Mouse (Mus musculus) heart, embryonic 10.5 days (tissue): ENCODE results near the gene Mmp14. TPM values are rescaled to one million over a fixed set of nuclear protein-coding genes. Genes with fewer than 3 reads are reported as not detected.
A peak's percentile ranks its signal among the peaks of the same experiment; 100 is the strongest.

Source experiments
- DNase-seq: peaks from one replicate; pipeline ENCODE4 v3.0.0-alpha.2; 2017; ENCODE audit warnings: low spot score
- H3K27ac ChIP-seq: fragments of 300-500 bp; sonication (generic); 2 replicates; pipeline ENCODE4 v1.5.1; 2016; ENCODE audit warnings: mild to moderate bottlenecking
- H3K27me3 ChIP-seq: fragments of 300-500 bp; sonication (generic); 2 replicates; pipeline ENCODE4 v1.6.1; 2016; ENCODE audit warnings: mild to moderate bottlenecking; ENCODE audit not compliant: poor library complexity, insufficient read depth, severe bottlenecking
- H3K36me3 ChIP-seq: fragments of 300-500 bp; sonication (generic); 2 replicates; pipeline ENCODE4 v1.6.1; 2016; ENCODE audit warnings: mild to moderate bottlenecking, moderate library complexity
- H3K4me1 ChIP-seq: fragments of 300-500 bp; sonication (generic); 2 replicates; pipeline ENCODE4 v1.6.1; 2016; ENCODE audit warnings: mild to moderate bottlenecking
- H3K4me3 ChIP-seq: fragments of 300-500 bp; sonication (generic); 2 replicates; pipeline ENCODE4 v1.5.1; 2016; ENCODE audit warnings: mild to moderate bottlenecking, moderate library complexity
- H3K9me3 ChIP-seq: fragments of 300-500 bp; sonication (generic); 2 replicates; pipeline ENCODE4 v1.6.1; 2016; ENCODE audit warnings: mild to moderate bottlenecking, moderate library complexity
- WGBS: fragments of 180-500 bp; shearing (Covaris S2); methylation state at CpG from one replicate; pipeline ENCODE4 v1.1.7; 2016; 5-methylcytosine and 5-hydroxymethylcytosine counted together
- polyA plus RNA-seq: library from polyadenylated mRNA; unstranded; fragments of >200 nt; fragmentation: Nextera tagmentation; extraction: Ambion mirVana; gene quantifications from 2 replicates; pipeline ENCODE4 v1.2.1, GENCODE M21; 2016

Gene Mmp14
- polyA plus RNA-seq: 80.3 and 108 TPM in 2 replicates

DNA sequence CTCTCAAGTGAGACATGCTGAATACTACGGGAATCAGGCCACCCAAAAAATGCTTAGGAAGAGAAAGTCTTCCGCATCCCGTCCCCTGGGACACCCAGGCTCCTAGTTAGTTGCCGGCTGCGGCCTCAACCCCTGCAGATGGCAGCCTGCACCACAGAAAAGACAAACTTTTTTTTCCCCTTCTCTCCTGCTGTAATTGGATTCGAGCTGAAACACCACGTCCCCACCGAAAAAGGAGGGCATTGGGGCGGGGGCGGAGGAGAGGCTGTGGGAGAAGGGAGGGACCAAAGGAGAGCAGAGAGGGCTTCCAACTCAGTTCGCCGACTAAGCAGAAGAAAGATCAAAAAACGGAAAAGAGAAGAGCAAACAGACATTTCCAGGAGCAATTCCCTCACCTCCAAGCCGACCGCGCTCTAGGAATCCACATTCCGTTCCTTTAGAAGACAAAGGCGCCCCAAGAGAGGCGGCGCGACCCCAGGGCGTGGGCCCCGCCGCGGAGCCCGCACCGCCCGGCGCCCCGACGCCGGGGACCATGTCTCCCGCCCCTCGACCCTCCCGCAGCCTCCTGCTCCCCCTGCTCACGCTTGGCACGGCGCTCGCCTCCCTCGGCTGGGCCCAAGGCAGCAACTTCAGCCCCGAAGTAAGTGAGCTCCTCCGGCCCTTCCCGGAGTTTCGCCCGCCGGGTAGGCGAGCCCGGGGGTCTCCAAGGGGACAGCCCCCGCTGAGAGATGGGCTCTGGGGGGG lies at the start of gene Mmp14:
Gene Mmp14 (plus strand): TSS at position 279 of the 744 bp plus-strand sequence.
- WGBS: under 1% methylated on average over 49 of the region's 49 CpGs
- peak within 1 kb of the TSS; percentile 90 for H3K4me3 ChIP-seq
- H3K36me3 ChIP-seq: peaks cover 30% of the 10 kb centered on the region
- H3K4me1 ChIP-seq: peaks cover 62% of the 10 kb centered on the region
- peak; percentile 87 for DNase-seq
- H3K27me3 ChIP-seq: no peaks in the 10 kb centered on the region
- H3K9me3 ChIP-seq: no peaks in the 10 kb centered on the region
- H3K27ac ChIP-seq: peak within 1 kb of the TSS; percentile 100

DNA sequence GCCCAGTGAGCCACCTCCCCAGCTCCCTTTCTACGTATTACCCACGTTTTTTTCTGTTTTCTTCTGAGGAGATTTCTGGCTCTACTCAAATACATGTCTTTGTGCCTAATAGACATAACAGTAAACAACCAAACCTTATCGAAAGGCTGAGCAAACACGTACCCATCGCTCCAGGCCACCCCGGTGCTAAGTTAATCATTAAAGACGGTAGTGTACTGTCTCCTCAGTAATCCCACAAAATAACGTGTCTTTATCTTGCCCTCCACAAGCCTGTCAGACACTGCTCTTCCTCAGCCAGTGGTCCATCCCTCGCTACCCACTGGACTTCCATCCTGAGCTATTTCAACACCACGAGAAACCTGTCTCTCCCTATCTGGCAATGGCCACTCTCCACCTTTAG lies 49.6 kb upstream of the Mmp14 start:
- Histone ChIP-seq H3K27ac (no peak overlapping the region), H3K27me3 (no peaks in the 10 kb centered on the region), H3K4me3 (no peak overlapping the region), H3K36me3 (no peaks in the 10 kb centered on the region), H3K9me3 (no peaks in the 10 kb centered on the region), H3K4me1 (no peaks in the 10 kb centered on the region)
- no peak for DNase-seq
- WGBS: 79% methylated on average over 10 of the region's 10 CpGs

DNA sequence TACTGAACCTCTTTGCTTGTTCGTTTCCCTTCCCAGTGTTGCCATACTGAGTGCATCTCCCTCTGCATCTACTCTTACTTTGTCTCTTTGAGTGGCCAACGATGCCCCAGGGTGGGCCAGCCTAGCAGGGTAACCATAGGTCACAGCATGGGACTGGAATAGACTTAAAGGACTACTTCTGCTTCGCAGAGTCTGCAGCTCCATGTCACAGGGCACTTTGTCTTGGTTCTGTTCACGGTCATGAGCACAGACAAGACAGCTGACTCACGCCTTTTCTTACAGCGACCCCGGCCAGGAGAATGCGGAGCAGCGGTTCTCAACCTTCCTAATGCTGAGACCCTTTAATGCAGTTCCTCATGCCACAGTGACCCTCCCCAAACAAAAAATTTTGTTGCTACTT lies 48.8 kb upstream of the Mmp14 start:
- no peak for DNase-seq
- no peaks in the 10 kb centered on the region for H3K27me3 ChIP-seq
- no peak overlapping the region for H3K4me3 ChIP-seq
- no peaks in the 10 kb centered on the region for H3K4me1 ChIP-seq
- no peaks in the 10 kb centered on the region for H3K9me3 ChIP-seq
- H3K27ac ChIP-seq: no peak overlapping the region
- WGBS: 83% methylated on average over 9 of the region's 9 CpGs
- H3K36me3 ChIP-seq: no peaks in the 10 kb centered on the region

DNA sequence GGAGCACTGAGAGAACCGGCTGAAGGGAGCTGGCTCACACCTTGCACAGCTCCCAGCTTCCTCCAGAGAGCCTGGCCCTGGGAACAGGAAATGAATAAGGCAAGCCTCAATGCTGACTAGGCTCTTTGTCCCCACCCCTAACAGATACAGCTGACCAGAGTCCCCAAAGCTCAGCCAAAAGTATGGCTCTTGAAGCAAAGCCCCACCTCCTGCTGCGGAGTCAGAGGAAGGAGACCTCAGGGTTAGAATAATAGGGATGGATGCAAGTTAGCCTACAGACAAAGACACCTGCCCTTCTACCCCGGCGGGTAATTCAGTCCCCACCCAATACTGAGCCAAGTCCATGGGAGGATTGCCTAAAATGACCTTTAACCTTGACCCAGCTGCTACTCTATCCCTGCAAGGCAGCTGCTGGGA lies 48.0 kb upstream of the Mmp14 start:
- DNase-seq: no peak
- H3K27ac ChIP-seq: no peak overlapping the region
- no peaks in the 10 kb centered on the region for H3K27me3 ChIP-seq
- H3K4me1 ChIP-seq: no peaks in the 10 kb centered on the region
- no peak overlapping the region for H3K4me3 ChIP-seq
- no peaks in the 10 kb centered on the region for H3K9me3 ChIP-seq
- WGBS: 60% methylated on average over 4 of the region's 4 CpGs
- no peaks in the 10 kb centered on the region for H3K36me3 ChIP-seq

DNA sequence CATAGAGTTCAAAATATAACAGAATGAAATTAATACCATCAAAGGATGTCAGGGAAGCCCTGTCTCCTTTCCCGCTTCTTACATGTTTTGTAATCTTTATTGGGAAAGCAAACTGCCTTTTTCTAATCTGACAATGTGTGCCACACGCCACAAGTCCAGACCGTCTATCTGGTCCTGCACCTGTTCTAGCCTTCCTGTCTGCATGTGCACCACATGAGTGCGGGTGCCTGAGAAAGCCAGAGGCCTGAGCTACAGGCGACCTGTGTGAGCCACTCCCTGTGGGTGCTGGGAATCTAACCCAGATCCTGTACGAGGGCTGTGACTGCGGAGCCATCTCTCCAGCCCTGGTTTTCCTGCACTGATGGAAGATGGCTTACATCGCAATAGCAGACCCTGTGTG lies 47.0 kb upstream of the Mmp14 start:
- no peaks in the 10 kb centered on the region for H3K9me3 ChIP-seq
- H3K4me3 ChIP-seq: no peak overlapping the region
- no peak for DNase-seq
- H3K27ac ChIP-seq: no peak overlapping the region
- H3K4me1 ChIP-seq: no peaks in the 10 kb centered on the region
- H3K27me3 ChIP-seq: no peaks in the 10 kb centered on the region
- WGBS: 81% methylated on average over 8 of the region's 8 CpGs
- no peaks in the 10 kb centered on the region for H3K36me3 ChIP-seq

- no peaks in the 10 kb centered on the region for H3K4me1 ChIP-seq
- 82% methylated on average over 7 of the region's 7 CpGs for WGBS
- no peaks in the 10 kb centered on the region for H3K9me3 ChIP-seq
- H3K27ac ChIP-seq: no peak overlapping the region
- DNase-seq: no peak
- H3K4me3 ChIP-seq: no peak overlapping the region
- H3K27me3 ChIP-seq: no peaks in the 10 kb centered on the region
- H3K36me3 ChIP-seq: no peaks in the 10 kb centered on the region
These were observed 45.3 kb upstream of the Mmp14 start for GRCm38 (mm10) chr14:54385968-54386618.

- Histone ChIP-seq H3K27ac (no peak overlapping the region), H3K27me3 (no peaks in the 10 kb centered on the region), H3K36me3 (no peaks in the 10 kb centered on the region), H3K9me3 (no peaks in the 10 kb centered on the region), H3K4me1 (no peaks in the 10 kb centered on the region), H3K4me3 (no peak overlapping the region)
- 86% methylated on average over 6 of the region's 6 CpGs for WGBS
- no peak for DNase-seq
These were observed 43.9 kb upstream of the Mmp14 start for GRCm38 (mm10) chr14:54387546-54387945.

DNA sequence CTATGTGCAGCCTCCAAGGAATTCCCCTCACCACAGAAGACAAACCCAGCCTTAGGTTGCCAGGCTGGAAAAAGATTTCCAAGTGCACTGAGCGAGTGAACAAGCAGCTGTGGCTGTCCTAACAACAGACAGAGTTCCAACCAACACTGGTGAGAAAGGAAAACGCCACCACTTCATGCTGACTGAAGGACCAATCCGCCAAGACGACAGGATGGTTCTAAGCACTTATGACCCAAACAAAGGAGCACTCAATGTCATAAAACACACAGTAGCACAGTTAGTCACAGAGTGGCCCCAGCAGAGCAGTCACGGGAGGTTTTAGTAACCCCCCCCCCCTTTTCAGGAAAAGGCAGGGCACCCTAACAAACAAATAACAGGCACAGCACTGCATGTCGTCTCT lies 40.6 kb upstream of the Mmp14 start:
- Histone ChIP-seq H3K27ac (no peak overlapping the region), H3K36me3 (no peaks in the 10 kb centered on the region), H3K4me1 (no peaks in the 10 kb centered on the region), H3K9me3 (no peaks in the 10 kb centered on the region), H3K27me3 (no peaks in the 10 kb centered on the region), H3K4me3 (no peak overlapping the region)
- 73% methylated on average over 6 of the region's 6 CpGs for WGBS
- DNase-seq: no peak

GRCm38 (mm10) chr14:54393794-54394193 lies 37.6 kb upstream of the Mmp14 start:
- H3K36me3 ChIP-seq: no peaks in the 10 kb centered on the region
- no peak overlapping the region for H3K27ac ChIP-seq
- H3K4me3 ChIP-seq: no peak overlapping the region
- 72% methylated on average over 3 of the region's 3 CpGs for WGBS
- no peak for DNase-seq
- no peaks in the 10 kb centered on the region for H3K27me3 ChIP-seq
- no peaks in the 10 kb centered on the region for H3K9me3 ChIP-seq
- H3K4me1 ChIP-seq: no peaks in the 10 kb centered on the region

DNA sequence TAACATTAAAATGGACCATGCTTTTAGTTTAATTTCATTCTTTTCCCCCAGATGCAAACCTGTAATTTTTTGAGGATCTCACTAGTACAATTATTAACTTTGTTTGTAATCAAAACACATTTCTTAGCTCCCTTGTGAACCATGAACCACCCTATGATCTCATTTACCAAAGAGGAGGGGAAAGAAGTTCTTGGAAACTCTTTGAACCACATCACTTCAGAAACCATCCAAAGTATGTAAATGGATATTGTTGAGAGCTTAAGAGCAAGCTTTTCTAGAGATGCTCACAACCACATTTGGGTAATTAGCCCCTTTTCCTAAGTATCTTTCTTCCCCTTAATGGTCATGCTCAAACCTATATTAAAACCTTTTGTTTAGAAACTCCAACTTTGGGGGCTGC lies 37.1 kb upstream of the Mmp14 start:
- no peak for DNase-seq
- H3K27me3 ChIP-seq: no peaks in the 10 kb centered on the region
- H3K9me3 ChIP-seq: no peaks in the 10 kb centered on the region
- no peaks in the 10 kb centered on the region for H3K4me1 ChIP-seq
- no peak overlapping the region for H3K4me3 ChIP-seq
- no peak overlapping the region for H3K27ac ChIP-seq
- no peaks in the 10 kb centered on the region for H3K36me3 ChIP-seq

DNA sequence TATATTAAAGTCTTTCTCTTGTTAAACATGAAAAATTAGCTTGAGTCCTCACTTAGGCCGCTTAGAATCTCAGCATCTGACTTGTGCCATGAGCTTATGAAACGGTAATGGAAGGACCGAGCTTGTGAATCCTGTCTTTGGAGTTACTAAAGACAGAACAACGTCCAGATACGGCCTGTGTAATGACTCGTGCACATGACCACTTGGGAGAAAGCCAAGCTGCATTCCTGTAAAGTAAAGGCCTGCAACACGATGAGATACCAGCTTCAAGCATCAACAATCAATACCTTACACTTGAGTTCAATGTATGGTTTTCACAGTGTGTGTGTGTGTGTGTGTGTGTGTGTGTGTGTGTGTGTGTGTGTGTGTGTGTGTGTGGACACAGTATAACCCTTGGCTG lies 34.7 kb upstream of the Mmp14 start:
- Histone ChIP-seq H3K27me3 (no peaks in the 10 kb centered on the region), H3K27ac (no peak overlapping the region), H3K9me3 (no peaks in the 10 kb centered on the region), H3K4me3 (no peak overlapping the region), H3K4me1 (no peaks in the 10 kb centered on the region), H3K36me3 (no peaks in the 10 kb centered on the region)
- 74% methylated on average over 7 of the region's 7 CpGs for WGBS
- no peak for DNase-seq

DNA sequence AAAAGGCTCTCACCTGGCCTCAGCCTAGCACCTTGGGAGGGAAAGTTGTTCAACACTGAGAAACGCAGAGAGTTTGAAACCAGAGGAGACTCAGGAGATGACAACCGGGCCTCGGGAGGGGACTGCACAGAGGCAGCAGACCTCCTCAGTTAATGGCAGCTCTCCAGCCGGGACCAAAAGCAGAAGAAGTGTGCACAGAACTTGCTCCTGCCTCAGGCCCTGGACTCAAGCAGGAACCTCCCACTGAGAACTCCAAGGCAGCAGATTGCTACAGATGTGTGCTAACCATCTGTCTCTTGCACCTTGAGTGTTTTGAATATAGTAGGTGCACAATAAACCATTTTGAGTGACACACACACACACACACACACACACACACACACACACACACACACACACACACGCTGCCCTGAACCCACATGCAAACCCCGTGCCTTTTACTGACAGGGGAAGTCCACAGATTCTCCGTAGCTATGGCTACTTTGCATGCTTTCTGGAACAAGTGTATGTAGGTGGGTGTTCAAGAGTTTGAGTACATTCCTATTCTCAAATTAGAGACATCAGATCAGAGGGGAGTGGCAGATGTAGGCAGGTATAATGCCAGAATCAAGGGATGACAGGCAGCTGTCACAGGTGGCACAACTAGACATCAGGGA lies 33.4 kb upstream of the Mmp14 start:
- Histone ChIP-seq H3K27ac (no peak overlapping the region), H3K36me3 (no peaks in the 10 kb centered on the region), H3K4me1 (no peaks in the 10 kb centered on the region), H3K4me3 (no peak overlapping the region), H3K27me3 (no peaks in the 10 kb centered on the region), H3K9me3 (no peaks in the 10 kb centered on the region)
- WGBS: 82% methylated on average over 7 of the region's 7 CpGs
- no peak for DNase-seq

GRCm38 (mm10) chr14:54398528-54398916 lies 32.9 kb upstream of the Mmp14 start:
- 67% methylated on average over 7 of the region's 7 CpGs for WGBS
- no peak overlapping the region for H3K4me3 ChIP-seq
- H3K4me1 ChIP-seq: no peaks in the 10 kb centered on the region
- no peaks in the 10 kb centered on the region for H3K9me3 ChIP-seq
- H3K27ac ChIP-seq: no peak overlapping the region
- no peaks in the 10 kb centered on the region for H3K27me3 ChIP-seq
- no peaks in the 10 kb centered on the region for H3K36me3 ChIP-seq
- DNase-seq: no peak
